Mouse (Mus musculus): Measurements from ENCODE around the gene Olfr994. TPM values are rescaled to one million over a fixed set of nuclear protein-coding genes. Genes with fewer than 3 reads are reported as not detected.

Olfr994 gene
- not detected for polyA plus RNA-seq (2015; fragmentation: Illumina TruSeq; extraction: RNeasy Lipid Tissue Mini Kit (QIAGEN cat#74804); ENCODE audit: insufficient read depth, low read depth, low replicate concordance)

GRCm38 (mm10) chr2:85436351-85436750 is at the start of gene Olfr994:
TSS of gene Olfr994 (minus strand) at chr2:85436451.

GRCm38 (mm10) chr2:85443539-85443938 is 7.3 kb upstream of the Olfr994 start, which contains the start of gene Olfr995:
TSS of gene Olfr995 (minus strand) at chr2:85443639.

DNA sequence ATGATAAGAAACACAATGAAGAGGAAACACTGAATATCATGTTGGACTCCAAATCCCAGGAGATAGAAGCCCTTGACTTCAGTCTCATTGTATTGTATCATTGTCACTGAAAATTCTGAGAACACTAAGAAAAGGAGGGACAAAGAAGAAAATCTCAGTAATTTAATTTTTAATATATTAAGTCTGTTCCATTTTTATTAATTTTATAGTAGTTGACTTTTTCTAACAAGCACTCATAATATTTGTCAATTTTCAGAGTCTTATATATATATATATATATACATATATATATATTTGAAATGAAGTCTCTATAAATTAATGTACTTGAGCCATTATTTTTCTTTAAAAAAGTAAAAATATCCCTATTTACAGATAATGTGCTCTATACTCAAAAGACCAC is 21.5 kb downstream of the Olfr994 start, which contains the start of gene Olfr993:
Gene Olfr993 (minus strand): TSS at position 101 of the 400 bp plus-strand sequence.

DNA sequence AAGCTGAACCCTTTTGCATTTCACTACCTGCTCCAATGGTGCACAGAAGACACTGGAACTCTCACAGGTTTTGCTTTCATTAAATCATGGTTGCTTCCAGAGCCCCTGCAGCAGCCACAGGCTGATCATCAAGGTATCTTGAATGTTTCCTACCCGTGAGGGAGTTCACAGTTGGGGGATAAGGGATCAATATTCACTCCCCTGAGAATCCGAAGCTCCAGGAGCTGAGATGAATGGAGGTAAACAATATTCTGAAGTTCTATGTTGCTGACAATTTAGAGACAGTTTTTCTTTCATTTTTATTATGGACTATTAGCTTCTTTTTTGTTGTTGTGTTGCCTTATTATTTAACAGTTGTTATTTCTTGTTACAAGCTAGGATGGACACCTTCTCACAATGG is 26.9 kb downstream of the Olfr994 start, which contains the start of gene Olfr992:
Gene Olfr992 (minus strand): TSS at position 101 of the 400 bp plus-strand sequence.

Other genes with a start within 250 kb of the Olfr994 start
- gene Lrrc55, start 239.3 kb downstream of the Olfr994 start, polyA plus RNA-seq (2015; fragmentation: Illumina TruSeq; extraction: RNeasy Lipid Tissue Mini Kit (QIAGEN cat#74804); ENCODE audit: insufficient read depth, low read depth, low replicate concordance): 0.66 TPM
- not detected for gene Olfr987, start 97.1 kb downstream of the Olfr994 start, polyA plus RNA-seq (2015; fragmentation: Illumina TruSeq; extraction: RNeasy Lipid Tissue Mini Kit (QIAGEN cat#74804); ENCODE audit: insufficient read depth, low read depth, low replicate concordance)
- not detected for gene Olfr988, start 73.2 kb downstream of the Olfr994 start, polyA plus RNA-seq (2015; fragmentation: Illumina TruSeq; extraction: RNeasy Lipid Tissue Mini Kit (QIAGEN cat#74804); ENCODE audit: insufficient read depth, low read depth, low replicate concordance)
- gene Olfr992, start 27.0 kb downstream of the Olfr994 start, polyA plus RNA-seq (2015; fragmentation: Illumina TruSeq; extraction: RNeasy Lipid Tissue Mini Kit (QIAGEN cat#74804); ENCODE audit: insufficient read depth, low read depth, low replicate concordance): not detected
- not detected for gene Olfr993, start 21.6 kb downstream of the Olfr994 start, polyA plus RNA-seq (2015; fragmentation: Illumina TruSeq; extraction: RNeasy Lipid Tissue Mini Kit (QIAGEN cat#74804); ENCODE audit: insufficient read depth, low read depth, low replicate concordance)
- gene Olfr995, start 7.2 kb upstream of the Olfr994 start, polyA plus RNA-seq (2015; fragmentation: Illumina TruSeq; extraction: RNeasy Lipid Tissue Mini Kit (QIAGEN cat#74804); ENCODE audit: insufficient read depth, low read depth, low replicate concordance): not detected
- not detected for gene 4833423E24Rik, start 82.6 kb upstream of the Olfr994 start, polyA plus RNA-seq (2015; fragmentation: Illumina TruSeq; extraction: RNeasy Lipid Tissue Mini Kit (QIAGEN cat#74804); ENCODE audit: insufficient read depth, low read depth, low replicate concordance)
- not detected for gene Olfr996, start 142.8 kb upstream of the Olfr994 start, polyA plus RNA-seq (2015; fragmentation: Illumina TruSeq; extraction: RNeasy Lipid Tissue Mini Kit (QIAGEN cat#74804); ENCODE audit: insufficient read depth, low read depth, low replicate concordance)
- not detected for gene Olfr998, start 152.5 kb upstream of the Olfr994 start, polyA plus RNA-seq (2015; fragmentation: Illumina TruSeq; extraction: RNeasy Lipid Tissue Mini Kit (QIAGEN cat#74804); ENCODE audit: insufficient read depth, low read depth, low replicate concordance)
- not detected for gene Olfr1000, start 175.5 kb upstream of the Olfr994 start, polyA plus RNA-seq (2015; fragmentation: Illumina TruSeq; extraction: RNeasy Lipid Tissue Mini Kit (QIAGEN cat#74804); ENCODE audit: insufficient read depth, low read depth, low replicate concordance)
- gene Olfr1002, start 214.3 kb upstream of the Olfr994 start, polyA plus RNA-seq (2015; fragmentation: Illumina TruSeq; extraction: RNeasy Lipid Tissue Mini Kit (QIAGEN cat#74804); ENCODE audit: insufficient read depth, low read depth, low replicate concordance): not detected
- not detected for gene Olfr154, start 228.0 kb upstream of the Olfr994 start, polyA plus RNA-seq (2015; fragmentation: Illumina TruSeq; extraction: RNeasy Lipid Tissue Mini Kit (QIAGEN cat#74804); ENCODE audit: insufficient read depth, low read depth, low replicate concordance)
- not detected for gene Olfr1006, start 242.3 kb upstream of the Olfr994 start, polyA plus RNA-seq (2015; fragmentation: Illumina TruSeq; extraction: RNeasy Lipid Tissue Mini Kit (QIAGEN cat#74804); ENCODE audit: insufficient read depth, low read depth, low replicate concordance)